15 mouse cellular contexts compared by ENCODE assay signal in the genomic region with DNA sequence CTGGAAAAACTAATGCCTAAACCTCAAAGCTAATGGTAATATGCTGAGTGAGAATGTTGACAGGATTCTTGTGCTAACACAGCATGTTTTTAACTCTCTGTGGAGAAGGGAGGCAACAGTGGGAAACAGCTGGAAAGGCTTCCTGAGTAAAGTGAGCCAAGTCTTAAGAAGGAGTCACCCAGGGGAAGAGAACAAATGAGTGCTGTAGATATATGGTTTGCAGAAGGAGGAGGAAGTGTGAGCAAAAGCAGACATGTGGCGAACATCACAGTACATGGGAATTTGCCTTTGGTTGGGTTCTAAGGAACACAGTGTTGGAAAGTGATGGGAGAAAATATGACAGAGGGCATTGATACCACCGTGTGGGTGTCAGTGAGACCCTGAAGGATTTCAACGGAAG. TPM values are rescaled to one million over a fixed set of nuclear protein-coding genes. Genes with fewer than 3 reads are reported as not detected.
DNase-seq lines count a peak whose midpoint lies in the region; ATAC-seq and TF ChIP-seq lines count a peak whose summit lies in the region.
"Had no signal": no experiment of that assay in that cellular context is flagged by ENCODE, and none has a peak within 500 bp of the region (broad histone marks: within the 10 kb centered on the region; RNA-seq: fewer than 3 reads in every experiment).

No protein-coding gene starts in this region.

- TF ChIP-seq CTCF in stomach, postnatal 0 days (IDR thresholded peaks at IDR 0.05; ENCODE audit: low read depth): no peak

- H3K36me3 ChIP-seq in embryonic facial prominence, embryonic 14.5 days (ENCODE audit: control insufficient read depth, insufficient read depth, low read length): no peaks in the 10 kb centered on the region
- no peaks in the 10 kb centered on the region for H3K36me3 ChIP-seq in embryonic facial prominence, embryonic 10.5 days (replicated peaks)
- no peaks in the 10 kb centered on the region for H3K36me3 ChIP-seq in stomach, embryonic 14.5 days (ENCODE audit: control insufficient read depth, insufficient read depth, low read length)
- no peaks in the 10 kb centered on the region for H3K36me3 ChIP-seq in stomach, postnatal 0 days (ENCODE audit: control insufficient read depth, insufficient read depth, low read length)
- H3K36me3 ChIP-seq: neural tube, embryonic 12.5 days had no signal

- H3K9ac ChIP-seq in embryonic facial prominence, embryonic 14.5 days (ENCODE audit: low read depth, low read length): no peak overlapping the region
- no peak overlapping the region for H3K9ac ChIP-seq in stomach, embryonic 14.5 days (replicated peaks; ENCODE audit: low read depth, low read length)
- H3K9ac ChIP-seq in stomach, postnatal 0 days (ENCODE audit: low read length): no peak overlapping the region
- H3K9ac ChIP-seq: liver, postnatal 0 days; neural tube, embryonic 12.5 days had no signal

- H3K27ac ChIP-seq in embryonic facial prominence, embryonic 14.5 days (replicated peaks; ENCODE audit: low read depth, low read length): no peak overlapping the region
- no peak overlapping the region for H3K27ac ChIP-seq in embryonic facial prominence, embryonic 10.5 days (replicated peaks)
- no peak overlapping the region; the same call in 1 of the 2 replicates for H3K27ac ChIP-seq in stomach, embryonic 14.5 days (ENCODE audit: low read length)
- no peak overlapping the region for H3K27ac ChIP-seq in stomach, postnatal 0 days (replicated peaks)
- H3K27ac ChIP-seq: layer of hippocampus, adult 2 months; neural tube, embryonic 12.5 days had no signal

- no peak for TF ChIP-seq EP300 in stomach, postnatal 0 days (optimal IDR thresholded peaks at IDR 0.05)

- peak; percentile 86 for DNase-seq in embryonic facial prominence, embryonic 14.5 days (ENCODE audit: low spot score)
- DNase-seq in embryonic facial prominence, embryonic 10.5 days (ENCODE audit: low spot score): no peak
- peak; percentile 14 for DNase-seq in kidney, postnatal 10 days
- DNase-seq in kidney, postnatal 25 days: no peak
- DNase-seq in stomach, postnatal 0 days (ENCODE audit: low spot score): no peak
- DNase-seq in spleen, postnatal 10 days (ENCODE audit: low spot score in 2 of 2): no peak
- DNase-seq: adrenal gland, postnatal 25 days; cerebellum, adult 9-10 months; liver, postnatal 0 days; right cerebral cortex, postnatal 25 days had no signal

- 54% methylated on average over 3 of the region's 3 CpGs for WGBS in embryonic facial prominence, embryonic 14.5 days
- WGBS in embryonic facial prominence, embryonic 10.5 days: 87% methylated on average over 3 of the region's 3 CpGs
- WGBS in stomach, embryonic 14.5 days: 66% methylated on average over 3 of the region's 3 CpGs
- 59% methylated on average over 3 of the region's 3 CpGs for WGBS in stomach, postnatal 0 days

- ATAC-seq in embryonic facial prominence, embryonic 14.5 days (ENCODE audit: low read depth): peak; percentile 57; the same call in 1 of the 2 replicates
- ATAC-seq in stomach, embryonic 14.5 days (ENCODE audit: insufficient number of reproducible peaks, insufficient read depth, low FRiP score, low read depth): peak; percentile 58; the same call in 1 of the 2 replicates
- no peak for ATAC-seq in stomach, postnatal 0 days (ENCODE audit: low FRiP score, low TSS enrichment)
- no peak for ATAC-seq in cerebellum, adult (ENCODE audit: insufficient number of reproducible peaks, low FRiP score, low TSS enrichment)
- ATAC-seq: forebrain, embryonic 14.5 days; liver, postnatal 0 days had no signal

- H3K4me3 ChIP-seq in embryonic facial prominence, embryonic 14.5 days (ENCODE audit: low read depth, low read length): no peak overlapping the region
- H3K4me3 ChIP-seq in embryonic facial prominence, embryonic 10.5 days: no peak overlapping the region
- no peak overlapping the region for H3K4me3 ChIP-seq in stomach, embryonic 14.5 days (ENCODE audit: low read depth, low read length)
- no peak overlapping the region for H3K4me3 ChIP-seq in stomach, postnatal 0 days (ENCODE audit: low read depth, low read length)
- H3K4me3 ChIP-seq: layer of hippocampus, adult 2 months; neural tube, embryonic 12.5 days had no signal

- H3K4me2 ChIP-seq in embryonic facial prominence, embryonic 14.5 days (ENCODE audit: low read depth, low read length): no peak overlapping the region
- H3K4me2 ChIP-seq in stomach, embryonic 14.5 days (replicated peaks; ENCODE audit: low read depth, low read length): no peak overlapping the region
- no peak overlapping the region for H3K4me2 ChIP-seq in stomach, postnatal 0 days (replicated peaks; ENCODE audit: low read depth)
- H3K4me2 ChIP-seq: neural tube, embryonic 12.5 days had no signal

- H3K27me3 ChIP-seq in embryonic facial prominence, embryonic 14.5 days (replicated peaks; ENCODE audit: control insufficient read depth, insufficient read depth, low read length): no peaks in the 10 kb centered on the region
- H3K27me3 ChIP-seq in embryonic facial prominence, embryonic 10.5 days (replicated peaks; ENCODE audit: low read depth, poor library complexity, severe bottlenecking): no peaks in the 10 kb centered on the region
- H3K27me3 ChIP-seq in stomach, embryonic 14.5 days (ENCODE audit: control insufficient read depth, insufficient read depth, low read length): no peaks in the 10 kb centered on the region
- H3K27me3 ChIP-seq in stomach, postnatal 0 days (ENCODE audit: control insufficient read depth, insufficient read depth, low read length): no peaks in the 10 kb centered on the region
- H3K27me3 ChIP-seq: neural tube, embryonic 12.5 days had no signal

- H3K9me3 ChIP-seq in embryonic facial prominence, embryonic 14.5 days (ENCODE audit: control insufficient read depth, low read length): no peaks in the 10 kb centered on the region
- H3K9me3 ChIP-seq in embryonic facial prominence, embryonic 10.5 days: 0 out of 2 replicates have a peak, but pooled peaks cover 2% of the 10 kb centered on the region
- no peaks in the 10 kb centered on the region for H3K9me3 ChIP-seq in stomach, embryonic 14.5 days (ENCODE audit: control insufficient read depth, low read depth, low read length)
- H3K9me3 ChIP-seq in stomach, postnatal 0 days (ENCODE audit: control insufficient read depth, low read length): no peaks in the 10 kb centered on the region
- H3K9me3 ChIP-seq: neural tube, embryonic 12.5 days had no signal

- H3K4me1 ChIP-seq in embryonic facial prominence, embryonic 14.5 days (ENCODE audit: control insufficient read depth, insufficient read depth, low read length): no peaks in the 10 kb centered on the region
- H3K4me1 ChIP-seq in embryonic facial prominence, embryonic 10.5 days: no peaks in the 10 kb centered on the region
- H3K4me1 ChIP-seq in stomach, embryonic 14.5 days (ENCODE audit: control insufficient read depth, insufficient read depth, low read length): no peaks in the 10 kb centered on the region
- H3K4me1 ChIP-seq in stomach, postnatal 0 days (replicated peaks; ENCODE audit: control insufficient read depth, insufficient read depth): no peaks in the 10 kb centered on the region
- H3K4me1 ChIP-seq: neural tube, embryonic 12.5 days had no signal

RNA-seq across cellular contexts. Expression of a gene that starts 43.5 kb away (rescaled TPM):
- 6.7 and 7.2 TPM in 2 replicates for polyA plus RNA-seq in embryonic facial prominence, embryonic 14.5 days (2014; fragmentation: Nextera tagmentation; extraction: Ambion mirVana)
- 0.79 and 0.98 TPM in 2 replicates for polyA plus RNA-seq in embryonic facial prominence, embryonic 10.5 days (2016; fragmentation: Nextera tagmentation; extraction: Ambion mirVana)
- 12.1 and 13.2 TPM in 2 replicates for polyA plus RNA-seq in stomach, embryonic 14.5 days (2014; fragmentation: Nextera tagmentation; extraction: Ambion mirVana)
- polyA plus RNA-seq in stomach, postnatal 0 days (2015; fragmentation: Nextera tagmentation; extraction: Ambion mirVana): 9.2 and 9.8 TPM in 2 replicates

Comparison
In these comparisons a context has a peak if more than half of its experiments do, and no peak if none do; other contexts are left out.
1. ATAC-seq: peak in embryonic facial prominence, embryonic 14.5 days (single experiment) and stomach, embryonic 14.5 days (single experiment); none in stomach, postnatal 0 days (single experiment) and cerebellum, adult (single experiment).
2. DNase-seq: peak in embryonic facial prominence, embryonic 14.5 days (single experiment) and kidney, postnatal 10 days (single experiment); none in embryonic facial prominence, embryonic 10.5 days (single experiment), kidney, postnatal 25 days (0 of 2), stomach, postnatal 0 days (single experiment) and spleen, postnatal 10 days (0 of 2).